Mouse (Mus musculus) small intestine, adult 2 months (tissue): ENCODE measurements around the gene Nfib. TPM values are rescaled to one million over a fixed set of nuclear protein-coding genes. Genes with fewer than 3 reads are reported as not detected.

Experiments used
- H3K27ac ChIP-seq: fragments of 200-500 bp; 2 replicates; pipeline ENCODE4 v1.5.1; 2012; ENCODE audit warnings: low read depth, low read length, control low read depth, inconsistent platforms; ENCODE audit not compliant: insufficient read depth
- H3K27me3 ChIP-seq: fragments of 200-500 bp; 2 replicates; pipeline ENCODE4 v1.6.1; 2012; ENCODE audit warnings: mild to moderate bottlenecking, moderate library complexity, low read length, inconsistent platforms; ENCODE audit not compliant: control insufficient read depth, insufficient read depth
- H3K36me3 ChIP-seq: fragments of 200-500 bp; 2 replicates; pipeline ENCODE4 v1.6.1; 2012; ENCODE audit warnings: mild to moderate bottlenecking, low read length, control low read depth, inconsistent platforms; ENCODE audit not compliant: control insufficient read depth, insufficient read depth
- H3K4me1 ChIP-seq: fragments of 200-500 bp; 2 replicates; pipeline ENCODE4 v1.6.1; 2012; ENCODE audit warnings: low read length, inconsistent platforms, mixed read lengths; ENCODE audit not compliant: control insufficient read depth, insufficient read depth, insufficient read length
- H3K4me3 ChIP-seq: fragments of 200-500 bp; 2 replicates; pipeline ENCODE4 v1.5.1; 2012; ENCODE audit warnings: low read depth, mild to moderate bottlenecking, control low read depth, inconsistent platforms, low read length, moderate library complexity
- CTCF ChIP-seq: fragments of 200-500 bp; IDR thresholded peaks from 2 replicates; pipeline ENCODE4 v1.5.1; 2012; ENCODE audit warnings: low read depth, mild to moderate bottlenecking, control low read depth, inconsistent platforms, low read length, moderate library complexity, mixed read lengths; ENCODE audit not compliant: insufficient replicate concordance, insufficient read length; ENCODE audit errors: extremely low read depth
- POLR2A ChIP-seq: fragments of 200-500 bp; IDR thresholded peaks from 2 replicates; pipeline ENCODE4 v1.6.1; 2012; ENCODE audit warnings: low read depth, mild to moderate bottlenecking, control low read depth, inconsistent platforms, low read length, moderate library complexity
- WGBS: fragments of 180-500 bp; shearing (Covaris S2); methylation state at CpG from one replicate; pipeline ENCODE4 v1.1.7; 2018; 5-methylcytosine and 5-hydroxymethylcytosine counted together
- polyA plus RNA-seq: library from polyadenylated mRNA; depleted of rRNA; stranded (reverse); fragments of >200 nt; gene quantifications from 2 replicates; pipeline ENCODE4 v1.2.3, GENCODE M21; 2012

The Nfib gene
- polyA plus RNA-seq, 1 experiment = 4.7 TPM

- 82% methylated on average over 5 of the region's 5 CpGs for whole genome bisulfite sequencing
- Histone ChIP-seq H3K4me1 (no peaks in the 10 kb centered on the region), H3K4me3 (no peak overlapping the region), H3K27me3 (no peaks in the 10 kb centered on the region), H3K36me3 (no peaks in the 10 kb centered on the region), H3K27ac (no peak overlapping the region)
- TF ChIP-seq CTCF (no peak), POLR2A (no peak)
Observed at GRCm38 (mm10) chr4:82615712-82616111, 89.8 kb downstream of the Nfib start.

- no peaks in the 10 kb centered on the region for H3K36me3 ChIP-seq
- WGBS = 73% methylated on average over 7 of the region's 7 CpGs
- no peaks in the 10 kb centered on the region for H3K4me1 ChIP-seq
- no peak overlapping the region for H3K4me3 ChIP-seq
- H3K27ac ChIP-seq = no peak overlapping the region
- no peak for TF ChIP-seq CTCF
- no peak for TF ChIP-seq POLR2A
- H3K27me3 ChIP-seq = no peaks in the 10 kb centered on the region
Observed at GRCm38 (mm10) chr4:82614466-82614805, 91.1 kb downstream of the Nfib start.

GRCm38 (mm10) chr4:82613606-82614465, 91.7 kb downstream of the Nfib start:
- no peak for TF ChIP-seq CTCF
- H3K27me3 ChIP-seq = no peaks in the 10 kb centered on the region

GRCm38 (mm10) chr4:82609676-82610075, 95.9 kb downstream of the Nfib start:
- no peak overlapping the region for H3K27ac ChIP-seq
- TF ChIP-seq POLR2A = no peak
- TF ChIP-seq CTCF = no peak
- no peak overlapping the region for H3K4me3 ChIP-seq
- H3K4me1 ChIP-seq = no peaks in the 10 kb centered on the region
- no peaks in the 10 kb centered on the region; the same call in 1 of the 2 replicates for H3K27me3 ChIP-seq
- 78% methylated on average over 4 of the region's 4 CpGs for WGBS
- H3K36me3 ChIP-seq = no peaks in the 10 kb centered on the region

More at GRCm38 (mm10) chr4:82613606-82614465, 91.7 kb downstream of the Nfib start:
- no peaks in the 10 kb centered on the region for H3K36me3 ChIP-seq
- 50% methylated on average over 7 of the region's 7 CpGs for WGBS
- no peak overlapping the region for H3K4me3 ChIP-seq
- H3K4me1 ChIP-seq = no peaks in the 10 kb centered on the region
- no peak overlapping the region for H3K27ac ChIP-seq

- Histone ChIP-seq H3K27me3 (no peaks in the 10 kb centered on the region; the same call in 1 of the 2 replicates), H3K36me3 (no peaks in the 10 kb centered on the region), H3K4me3 (no peak overlapping the region), H3K4me1 (no peaks in the 10 kb centered on the region), H3K27ac (no peak overlapping the region)
- WGBS = 84% methylated on average over 9 of the region's 9 CpGs
- TF ChIP-seq POLR2A = no peak
- no peak for TF ChIP-seq CTCF
Observed at GRCm38 (mm10) chr4:82608768-82609610, 96.6 kb downstream of the Nfib start.

- no peak overlapping the region for H3K4me3 ChIP-seq
- H3K4me1 ChIP-seq = no peaks in the 10 kb centered on the region
- H3K36me3 ChIP-seq = no peaks in the 10 kb centered on the region
- WGBS = 93% methylated on average over 4 of the region's 4 CpGs
- no peaks in the 10 kb centered on the region; the same call in 1 of the 2 replicates for H3K27me3 ChIP-seq
- TF ChIP-seq POLR2A (no peak), CTCF (no peak)
- no peak overlapping the region for H3K27ac ChIP-seq
Observed at GRCm38 (mm10) chr4:82607266-82607665, 98.3 kb downstream of the Nfib start.

DNA sequence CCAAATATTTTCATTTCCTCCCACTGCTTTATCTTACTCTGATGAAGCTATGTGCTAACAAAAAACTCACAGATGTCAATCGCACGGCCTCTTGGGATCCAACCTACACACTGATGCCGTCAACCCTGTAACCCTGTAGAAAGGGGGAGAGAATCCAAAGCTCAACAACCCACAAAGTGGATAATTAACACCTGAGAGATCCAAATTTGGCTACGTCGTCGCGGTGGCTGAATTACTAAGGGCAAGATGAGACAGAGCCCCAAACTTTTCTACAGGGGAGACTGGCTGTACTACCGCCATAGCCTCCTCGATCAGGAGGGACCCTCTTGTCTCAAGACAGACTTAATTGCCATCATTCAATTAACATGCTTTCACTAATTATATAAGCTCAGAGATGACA, 99.2 kb downstream of the Nfib start:
- 94% methylated on average over 9 of the region's 9 CpGs for WGBS
- TF ChIP-seq CTCF (no peak), POLR2A (no peak)
- no peak overlapping the region for H3K4me3 ChIP-seq
- no peaks in the 10 kb centered on the region for H3K36me3 ChIP-seq
- H3K27ac ChIP-seq = no peak overlapping the region
- H3K27me3 ChIP-seq = no peaks in the 10 kb centered on the region; the same call in 1 of the 2 replicates
- H3K4me1 ChIP-seq = no peaks in the 10 kb centered on the region
